Mouse (Mus musculus): ENCODE results near the gene Fcho1.

GRCm38 (mm10) chr8:71665331-71666130, 60.0 kb downstream of the Fcho1 start:
- TF ChIP-seq CTCF (IDR thresholded peaks at IDR 0.05; ENCODE audit: low read depth) (no peak), EP300 (IDR thresholded peaks at IDR 0.05; ENCODE audit: low read depth) (no peak)
